Mouse (Mus musculus): ENCODE data around the gene Gm45208. TPM values are rescaled to one million over a fixed set of nuclear protein-coding genes. Genes with fewer than 3 reads are reported as not detected.
A peak's percentile ranks its signal among the peaks of the same experiment; 100 is the strongest.

Gene Gm45208
- total RNA-seq, 1 experiment from 2014 or later, result not detected

GRCm38 (mm10) chrX:7722282-7722611, 202 bp downstream of the Gm45208 start:
- ATAC-seq (replicated peaks in 1 of 2; ENCODE audit: insufficient read depth in 1 of 2, low FRiP score in 2 of 2, low TSS enrichment in 1 of 2, low read depth in 1 of 2, poor library complexity in 2 of 2, severe bottlenecking in 2 of 2), result no peak

- no peak for ATAC-seq (replicated peaks in 1 of 2; ENCODE audit: insufficient read depth in 1 of 2, low FRiP score in 2 of 2, low TSS enrichment in 1 of 2, low read depth in 1 of 2, poor library complexity in 2 of 2, severe bottlenecking in 2 of 2)
Measured at GRCm38 (mm10) chrX:7722691-7723090, 646 bp downstream of the Gm45208 start.

GRCm38 (mm10) chrX:7724135-7724534, 2.1 kb downstream of the Gm45208 start:
- ATAC-seq (replicated peaks in 1 of 2; ENCODE audit: insufficient read depth in 1 of 2, low FRiP score in 2 of 2, low TSS enrichment in 1 of 2, low read depth in 1 of 2, poor library complexity in 2 of 2, severe bottlenecking in 2 of 2), result no peak

- ATAC-seq (replicated peaks in 1 of 2; ENCODE audit: insufficient read depth in 1 of 2, low FRiP score in 2 of 2, low TSS enrichment in 1 of 2, low read depth in 1 of 2, poor library complexity in 2 of 2, severe bottlenecking in 2 of 2), result no peak
Measured at GRCm38 (mm10) chrX:7725841-7726240, 3.8 kb downstream of the Gm45208 start.

GRCm38 (mm10) chrX:7727176-7727575, 5.1 kb downstream of the Gm45208 start:
- ATAC-seq (replicated peaks in 1 of 2; ENCODE audit: insufficient read depth in 1 of 2, low FRiP score in 2 of 2, low TSS enrichment in 1 of 2, low read depth in 1 of 2, poor library complexity in 2 of 2, severe bottlenecking in 2 of 2), result no peak

- peak; percentile 85 to 97 for ATAC-seq (replicated peaks in 1 of 2; ENCODE audit: insufficient read depth in 1 of 2, low FRiP score in 2 of 2, low TSS enrichment in 1 of 2, low read depth in 1 of 2, poor library complexity in 2 of 2, severe bottlenecking in 2 of 2)
Measured at GRCm38 (mm10) chrX:7728215-7728921, 6.3 kb downstream of the Gm45208 start, which contains the start of gene Praf2. TSS of gene Praf2 (plus strand) at chrX:7728439.

- ATAC-seq (replicated peaks in 1 of 2; ENCODE audit: insufficient read depth in 1 of 2, low FRiP score in 2 of 2, low TSS enrichment in 1 of 2, low read depth in 1 of 2, poor library complexity in 2 of 2, severe bottlenecking in 2 of 2), result no peak
Measured at GRCm38 (mm10) chrX:7728922-7729265, 6.8 kb downstream of the Gm45208 start.

GRCm38 (mm10) chrX:7733571-7734156, 11.6 kb downstream of the Gm45208 start:
- peak; percentile 93 to 96 for ATAC-seq (replicated peaks in 1 of 2; ENCODE audit: insufficient read depth in 1 of 2, low FRiP score in 2 of 2, low TSS enrichment in 1 of 2, low read depth in 1 of 2, poor library complexity in 2 of 2, severe bottlenecking in 2 of 2)

- no peak for ATAC-seq (replicated peaks in 1 of 2; ENCODE audit: insufficient read depth in 1 of 2, low FRiP score in 2 of 2, low TSS enrichment in 1 of 2, low read depth in 1 of 2, poor library complexity in 2 of 2, severe bottlenecking in 2 of 2)
Measured at GRCm38 (mm10) chrX:7739336-7740081, 17.5 kb downstream of the Gm45208 start.

GRCm38 (mm10) chrX:7740082-7740819, 18.2 kb downstream of the Gm45208 start:
- ATAC-seq (replicated peaks in 1 of 2; ENCODE audit: insufficient read depth in 1 of 2, low FRiP score in 2 of 2, low TSS enrichment in 1 of 2, low read depth in 1 of 2, poor library complexity in 2 of 2, severe bottlenecking in 2 of 2), result no peak

GRCm38 (mm10) chrX:7741103-7741502, 19.1 kb downstream of the Gm45208 start:
- no peak for ATAC-seq (replicated peaks in 1 of 2; ENCODE audit: insufficient read depth in 1 of 2, low FRiP score in 2 of 2, low TSS enrichment in 1 of 2, low read depth in 1 of 2, poor library complexity in 2 of 2, severe bottlenecking in 2 of 2)

GRCm38 (mm10) chrX:7743470-7743869, 21.4 kb downstream of the Gm45208 start:
- no peak for ATAC-seq (replicated peaks in 1 of 2; ENCODE audit: insufficient read depth in 1 of 2, low FRiP score in 2 of 2, low TSS enrichment in 1 of 2, low read depth in 1 of 2, poor library complexity in 2 of 2, severe bottlenecking in 2 of 2)

- ATAC-seq (replicated peaks in 1 of 2; ENCODE audit: insufficient read depth in 1 of 2, low FRiP score in 2 of 2, low TSS enrichment in 1 of 2, low read depth in 1 of 2, poor library complexity in 2 of 2, severe bottlenecking in 2 of 2), result no peak
Measured at GRCm38 (mm10) chrX:7744940-7745339, 22.9 kb downstream of the Gm45208 start.

GRCm38 (mm10) chrX:7745429-7745828, 23.4 kb downstream of the Gm45208 start:
- no peak for ATAC-seq (replicated peaks in 1 of 2; ENCODE audit: insufficient read depth in 1 of 2, low FRiP score in 2 of 2, low TSS enrichment in 1 of 2, low read depth in 1 of 2, poor library complexity in 2 of 2, severe bottlenecking in 2 of 2)

- no peak; a peak in 1 of 4 replicates for ATAC-seq (replicated peaks in 1 of 2; ENCODE audit: insufficient read depth in 1 of 2, low FRiP score in 2 of 2, low TSS enrichment in 1 of 2, low read depth in 1 of 2, poor library complexity in 2 of 2, severe bottlenecking in 2 of 2)
Measured at GRCm38 (mm10) chrX:7750432-7751116, 28.5 kb downstream of the Gm45208 start, which contains the start of gene Ccdc120. TSS of gene Ccdc120 (minus strand) at chrX:7750905.

- ATAC-seq (replicated peaks in 1 of 2; ENCODE audit: insufficient read depth in 1 of 2, low FRiP score in 2 of 2, low TSS enrichment in 1 of 2, low read depth in 1 of 2, poor library complexity in 2 of 2, severe bottlenecking in 2 of 2), result peak; percentile 59 to 76; a peak in 3 of 4 replicates
Measured at GRCm38 (mm10) chrX:7753627-7754026, 31.6 kb downstream of the Gm45208 start.
